Mouse (Mus musculus) heart, adult 18-20 months (tissue): ENCODE measurements around the gene Olfr1313. TPM values are rescaled to one million over a fixed set of nuclear protein-coding genes. Genes with fewer than 3 reads are reported as not detected.
"Not testable (repeated sequence)": the region's sequence is repeated elsewhere in the genome, so short reads cannot be mapped to it uniquely, and the experiment has no call there.

Source experiments
- DNase-seq, 2 experiments: peaks; one replicate each; pipeline ENCODE4 v3.0.0; 2021 to 2022; ENCODE audit warnings: mixed read lengths in 1 of 2
- long read RNA-seq, 2 experiments: library from polyadenylated mRNA; stranded (forward); transcript quantifications; one replicate each; pipeline ENCODE4 v2.0.0; 2021
- total RNA-seq, 2 experiments: library from RNA; stranded (reverse); gene quantifications; 2 replicates each; pipeline ENCODE4 v1.2.3; 2021

Olfr1313 gene
- not detected for total RNA-seq
- long read RNA-seq, experiment 1 = 0 reads
- long read RNA-seq, experiment 2 = 0 reads

- no peak for DNase-seq
Measured at GRCm38 (mm10) chr2:112077743-112078142, at the start of gene Olfr1313. Olfr1313 (minus strand) TSS chr2:112077843.

DNA sequence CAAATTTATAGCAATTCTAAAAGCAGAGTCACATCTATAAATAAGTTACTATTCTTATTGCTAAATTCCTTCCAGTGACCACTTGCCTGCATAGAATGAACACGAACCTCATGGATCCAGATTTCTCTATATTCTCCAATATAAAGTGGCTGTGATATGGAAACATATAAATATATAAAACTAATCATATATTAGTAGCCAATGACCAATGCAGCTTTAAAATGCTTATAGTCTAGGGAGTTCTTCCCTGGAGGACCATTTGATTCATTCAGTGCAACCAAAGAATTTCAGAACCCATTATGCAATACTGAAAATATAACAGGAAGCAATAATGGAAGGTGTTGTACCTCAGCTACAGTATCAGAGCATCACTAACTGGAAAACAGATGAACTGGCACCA is 37.7 kb upstream of the Olfr1313 start, which contains the start of gene Olfr1315-ps1:
Gene Olfr1315-ps1, minus strand, starts transcription at position 101 of the 400 bp plus-strand sequence.
- no peak for DNase-seq

- no peak for DNase-seq
Measured at GRCm38 (mm10) chr2:112096681-112097080, 19.0 kb upstream of the Olfr1313 start, which contains the start of gene Olfr1314. Olfr1314 (minus strand) TSS chr2:112096781.

GRCm38 (mm10) chr2:112050138-112050537 is 27.5 kb downstream of the Olfr1313 start, which contains the start of gene Olfr1312:
Olfr1312 (minus strand) TSS chr2:112050238.
- DNase-seq = no peak

- not testable (repeated sequence) for DNase-seq
Measured at GRCm38 (mm10) chr2:112026971-112027370, 50.7 kb downstream of the Olfr1313 start.

DNA sequence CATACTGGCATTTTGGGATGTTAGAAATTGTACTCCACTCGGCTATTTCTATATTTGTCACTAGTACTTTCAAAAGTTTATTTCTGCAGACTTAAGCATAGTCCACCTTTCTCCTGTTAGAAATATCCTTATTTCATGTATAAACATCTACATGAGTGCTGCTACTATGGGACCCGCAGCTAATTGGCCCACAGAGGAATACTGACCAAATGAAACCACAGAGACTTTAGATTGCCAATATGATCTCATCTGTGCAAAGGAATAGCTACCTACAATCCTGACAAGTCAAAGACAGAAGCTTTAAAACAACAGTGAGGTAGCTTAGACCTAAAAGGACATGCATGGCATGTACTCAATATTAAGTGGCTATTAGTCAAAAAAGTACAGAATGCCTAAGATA is 53.3 kb downstream of the Olfr1313 start, which contains the start of gene Olfr1311:
Gene Olfr1311, minus strand, starts transcription at position 101 of the 400 bp plus-strand sequence.
- no peak for DNase-seq

Other genes starting within 250 kb of the Olfr1313 start
- not detected for gene Olfr1305, start 200.7 kb downstream of the Olfr1313 start, total RNA-seq
- not detected for gene Olfr1306, start 161.6 kb downstream of the Olfr1313 start, total RNA-seq
- not detected for gene Olfr1307, start 128.4 kb downstream of the Olfr1313 start, total RNA-seq
- not detected for gene Olfr1308, start 112.9 kb downstream of the Olfr1313 start, total RNA-seq
- not detected for gene Olfr1309, start 87.6 kb downstream of the Olfr1313 start, total RNA-seq
- gene Olfr1310, start 65.1 kb downstream of the Olfr1313 start, total RNA-seq = not detected
- gene Olfr1311, start 53.4 kb downstream of the Olfr1313 start, total RNA-seq = not detected
- gene Olfr1312, start 27.6 kb downstream of the Olfr1313 start, total RNA-seq = not detected
- gene Olfr1314, start 18.9 kb upstream of the Olfr1313 start, total RNA-seq = not detected
- gene Olfr1315-ps1, start 37.6 kb upstream of the Olfr1313 start, total RNA-seq = not detected
- gene Olfr1316, start 57.1 kb upstream of the Olfr1313 start, total RNA-seq = not detected
- gene Olfr1317, start 62.5 kb upstream of the Olfr1313 start, total RNA-seq = not detected
- gene Olfr1318, start 76.4 kb upstream of the Olfr1313 start, total RNA-seq = not detected
- 1 to 10 TPM; 2.0 to 3.0 TPM for gene Lpcat4, start 161.6 kb upstream of the Olfr1313 start, total RNA-seq
- gene Nutm1, start 181.4 kb upstream of the Olfr1313 start, total RNA-seq = not detected
- 10 to 100 TPM; 50.8 to 66.0 TPM for gene Nop10, start 184.1 kb upstream of the Olfr1313 start, total RNA-seq
- 10 to 100 TPM; 26.5 to 31.5 TPM for gene Slc12a6, start 188.0 kb upstream of the Olfr1313 start, total RNA-seq
- 1 to 10 TPM; 1.1 to 1.4 TPM for gene Gm21985, start 188.5 kb upstream of the Olfr1313 start, total RNA-seq